Comparison of ENCODE assay signal across 20 mouse cellular contexts in genomic region chr4:101603635-101604034, GRCm38 (mm10). TPM values are rescaled to one million over a fixed set of nuclear protein-coding genes. Genes with fewer than 3 reads are reported as not detected.
A peak's percentile ranks its signal among the peaks of the same experiment; 100 is the strongest.
DNase-seq lines count a peak whose midpoint lies in the region; ATAC-seq and TF ChIP-seq lines count a peak whose summit lies in the region.
"Had no signal": no experiment of that assay in that cellular context is flagged by ENCODE, and none has a peak within 500 bp of the region (broad histone marks: within the 10 kb centered on the region; RNA-seq: fewer than 3 reads in every experiment).

No protein-coding gene starts in this region.

- no peak for TF ChIP-seq CTCF in Patski (IDR thresholded peaks at IDR 0.05)

- no peak for DNase-seq in Patski (ENCODE audit: low read depth, low spot score)
- peak; percentile 39 for DNase-seq in cerebellum, adult 11 months
- DNase-seq in cerebellum, adult 8-10 months = peak; percentile 40
- peak; percentile 77 to 86 for DNase-seq in cerebellum, postnatal 14 days
- no peak for DNase-seq in lung, postnatal 36 days
- no peak for DNase-seq in adrenal gland, adult (ENCODE audit: inconsistent age in 2 of 2, low spot score in 1 of 2)
- DNase-seq in urinary bladder, postnatal 36 days (ENCODE audit: low spot score in 2 of 2) = no peak
- DNase-seq: adrenal gland, adult 8-10 months; adrenal gland, postnatal 36 days; gastrocnemius, postnatal 10 days; heart, adult 2 months; heart, postnatal 36 days; kidney, adult 2 months had no signal

- no peaks in the 10 kb centered on the region for H3K9me3 ChIP-seq in heart, embryonic 12.5 days (replicated peaks)
- H3K9me3 ChIP-seq: embryonic facial prominence, embryonic 12.5 days; heart, embryonic 13.5 days; hindbrain, embryonic 15.5 days had no signal

- no peaks in the 10 kb centered on the region for H3K27me3 ChIP-seq in Patski
- H3K27me3 ChIP-seq in heart, embryonic 12.5 days (replicated peaks) = no peaks in the 10 kb centered on the region
- H3K27me3 ChIP-seq: CH12.LX; embryonic facial prominence, embryonic 12.5 days; heart, embryonic 13.5 days; hindbrain, embryonic 15.5 days had no signal

- no peak overlapping the region for H3K4me3 ChIP-seq in heart, embryonic 12.5 days
- H3K4me3 ChIP-seq: embryonic facial prominence, embryonic 12.5 days; heart, adult 2 months; heart, embryonic 13.5 days; hindbrain, embryonic 15.5 days had no signal

- H3K4me2 ChIP-seq in heart, embryonic 12.5 days = no peak overlapping the region
- H3K4me2 ChIP-seq: embryonic facial prominence, embryonic 12.5 days; heart, embryonic 13.5 days; hindbrain, embryonic 15.5 days had no signal

- POLR2A ChIA-PET in Patski (lab: Charles Lee) = no interaction called here

- 54% methylated on average over 3 of the region's 3 CpGs for WGBS in heart, embryonic 12.5 days

- H3K4me1 ChIP-seq in heart, embryonic 12.5 days (replicated peaks) = no peaks in the 10 kb centered on the region
- H3K4me1 ChIP-seq: embryonic facial prominence, embryonic 12.5 days; heart, embryonic 13.5 days; hindbrain, embryonic 15.5 days had no signal

- peak; percentile 80 for ATAC-seq in Patski
- ATAC-seq in heart, embryonic 12.5 days (ENCODE audit: insufficient number of reproducible peaks, low FRiP score) = no peak
- ATAC-seq: forebrain, embryonic 16.5 days; intestine, embryonic 16.5 days had no signal

- CTCF ChIA-PET in Patski (lab: Charles Lee) = no interaction called here

- no peaks in the 10 kb centered on the region for H3K36me3 ChIP-seq in heart, embryonic 12.5 days
- H3K36me3 ChIP-seq: embryonic facial prominence, embryonic 12.5 days; heart, embryonic 13.5 days had no signal

- in situ Hi-C loops in Patski (cut with MboI; ENCODE audit: low pct_unique_long_range_greater_than_20kb) = no loop called here

- no peak overlapping the region for H3K27ac ChIP-seq in heart, embryonic 12.5 days (ENCODE audit: poor library complexity, severe bottlenecking)
- H3K27ac ChIP-seq: embryonic facial prominence, embryonic 12.5 days; heart, adult 2 months; heart, embryonic 13.5 days; hindbrain, embryonic 15.5 days had no signal

- no peak overlapping the region for H3K9ac ChIP-seq in heart, embryonic 12.5 days
- H3K9ac ChIP-seq: embryonic facial prominence, embryonic 12.5 days; heart, embryonic 13.5 days; hindbrain, embryonic 15.5 days had no signal

RNA-seq across cellular contexts. Expression of gene Leprot, which starts 43.9 kb away (rescaled TPM):
- 66.2 TPM for polyA plus RNA-seq in Patski (2021)
- polyA plus RNA-seq in heart, embryonic 12.5 days (2016; fragmentation: Nextera tagmentation; extraction: Ambion mirVana) = 78.2 and 80.0 TPM in 2 replicates

Comparison
In these comparisons a context has a peak if more than half of its experiments do, and no peak if none do; other contexts are left out.
1. DNase-seq: peak in cerebellum, adult 11 months (single experiment), cerebellum, adult 8-10 months (single experiment) and cerebellum, postnatal 14 days (2 of 2); none in Patski (single experiment), lung, postnatal 36 days (single experiment), adrenal gland, adult (0 of 2) and urinary bladder, postnatal 36 days (0 of 2).